ENCODE assay signal across 9 mouse cellular contexts in genomic region chr11:55032286-55032685, GRCm38 (mm10). TPM values are rescaled to one million over a fixed set of nuclear protein-coding genes. Genes with fewer than 3 reads are reported as not detected.
A peak's percentile ranks its signal among the peaks of the same experiment; 100 is the strongest.
DNase-seq lines count a peak whose midpoint lies in the region; ATAC-seq and TF ChIP-seq lines count a peak whose summit lies in the region.
"Had no signal": no experiment of that assay in that cellular context is flagged by ENCODE, and none has a peak within 500 bp of the region (broad histone marks: within the 10 kb centered on the region; RNA-seq: fewer than 3 reads in every experiment).

No protein-coding gene starts in this region.

- peak overlapping the region; percentile 91 for H3K4me2 ChIP-seq in kidney, postnatal 0 days (ENCODE audit: low read length)
- H3K4me2 ChIP-seq in hindbrain, postnatal 0 days (ENCODE audit: low read depth, low read length): peak overlapping the region; percentile 98
- peak overlapping the region; percentile 100 for H3K4me2 ChIP-seq in midbrain, postnatal 0 days (ENCODE audit: low read depth, low read length, poor library complexity, severe bottlenecking)

- H3K4me1 ChIP-seq in kidney, postnatal 0 days (replicated peaks; ENCODE audit: insufficient read depth, low read length): peaks cover 22% of the 10 kb centered on the region
- H3K4me1 ChIP-seq in embryonic facial prominence, embryonic 10.5 days: peaks cover 46% of the 10 kb centered on the region
- peaks cover 14% of the 10 kb centered on the region for H3K4me1 ChIP-seq in hindbrain, postnatal 0 days (ENCODE audit: insufficient read depth, low read length)
- H3K4me1 ChIP-seq in midbrain, postnatal 0 days (ENCODE audit: insufficient read depth, low read length): no peaks in the 10 kb centered on the region; the same call in 1 of the 2 replicates

- no peak for ATAC-seq in kidney, postnatal 0 days (replicated peaks; ENCODE audit: low FRiP score, low read depth)
- no peak for ATAC-seq in hindbrain, postnatal 0 days
- no peak for ATAC-seq in midbrain, postnatal 0 days (ENCODE audit: low FRiP score)

- H3K27ac ChIP-seq in kidney, postnatal 0 days: peak overlapping the region; percentile 80
- H3K27ac ChIP-seq in embryonic facial prominence, embryonic 10.5 days (replicated peaks): peak overlapping the region; percentile 82
- peak overlapping the region; percentile 49; the same call in 1 of the 2 replicates for H3K27ac ChIP-seq in hindbrain, postnatal 0 days
- H3K27ac ChIP-seq in midbrain, postnatal 0 days (ENCODE audit: low read depth, low read length): 0 out of 2 replicates have a peak overlapping the region, but pooled peaks have one; percentile 32

- no peaks in the 10 kb centered on the region for H3K36me3 ChIP-seq in kidney, postnatal 0 days (ENCODE audit: insufficient read depth, low read length)
- H3K36me3 ChIP-seq in embryonic facial prominence, embryonic 10.5 days (replicated peaks): no peaks in the 10 kb centered on the region
- H3K36me3 ChIP-seq in hindbrain, postnatal 0 days (ENCODE audit: insufficient read depth, low read length): no peaks in the 10 kb centered on the region
- H3K36me3 ChIP-seq in midbrain, postnatal 0 days (ENCODE audit: insufficient read depth, low read length): no peaks in the 10 kb centered on the region

- no peaks in the 10 kb centered on the region for H3K9me3 ChIP-seq in kidney, postnatal 0 days (replicated peaks; ENCODE audit: low read length)
- no peaks in the 10 kb centered on the region for H3K9me3 ChIP-seq in embryonic facial prominence, embryonic 10.5 days
- no peaks in the 10 kb centered on the region for H3K9me3 ChIP-seq in hindbrain, postnatal 0 days (ENCODE audit: low read length)
- H3K9me3 ChIP-seq in midbrain, postnatal 0 days (ENCODE audit: low read length): no peaks in the 10 kb centered on the region

- TF ChIP-seq CTCF in kidney, postnatal 0 days (IDR thresholded peaks at IDR 0.05; ENCODE audit: low read depth): no peak
- no peak for TF ChIP-seq CTCF in hindbrain, postnatal 0 days (IDR thresholded peaks at IDR 0.05; ENCODE audit: low read depth)
- TF ChIP-seq CTCF in midbrain, postnatal 0 days (IDR thresholded peaks at IDR 0.05): no peak

- peak overlapping the region; percentile 71 for H3K9ac ChIP-seq in kidney, postnatal 0 days (ENCODE audit: low read depth, low read length)
- H3K9ac ChIP-seq in hindbrain, postnatal 0 days (replicated peaks; ENCODE audit: low read length): peak overlapping the region; percentile 9; the same call in 1 of the 2 replicates
- H3K9ac ChIP-seq in midbrain, postnatal 0 days (replicated peaks; ENCODE audit: low read length, poor library complexity, severe bottlenecking): no peak overlapping the region

- whole genome bisulfite sequencing in kidney, postnatal 0 days: 15% methylated on average over 5 of the region's 5 CpGs
- 22% methylated on average over 5 of the region's 5 CpGs for WGBS in embryonic facial prominence, embryonic 10.5 days
- 27% methylated on average over 5 of the region's 5 CpGs for WGBS in hindbrain, postnatal 0 days
- 31% methylated on average over 5 of the region's 5 CpGs for WGBS in midbrain, postnatal 0 days

- H3K27me3 ChIP-seq in kidney, postnatal 0 days (ENCODE audit: insufficient read depth, low read length): no peaks in the 10 kb centered on the region
- H3K27me3 ChIP-seq in embryonic facial prominence, embryonic 10.5 days (replicated peaks; ENCODE audit: low read depth, poor library complexity, severe bottlenecking): peaks cover 40% of the 10 kb centered on the region
- H3K27me3 ChIP-seq in hindbrain, postnatal 0 days (ENCODE audit: insufficient read depth, low read length): no peaks in the 10 kb centered on the region
- no peaks in the 10 kb centered on the region for H3K27me3 ChIP-seq in midbrain, postnatal 0 days (ENCODE audit: insufficient read depth, low read length)

- peak overlapping the region; percentile 59 for H3K4me3 ChIP-seq in kidney, postnatal 0 days (replicated peaks; ENCODE audit: low read depth, low read length)
- H3K4me3 ChIP-seq in embryonic facial prominence, embryonic 10.5 days: peak overlapping the region; percentile 74
- H3K4me3 ChIP-seq in hindbrain, postnatal 0 days (ENCODE audit: low read length): peak overlapping the region; percentile 58
- peak overlapping the region; percentile 51 for H3K4me3 ChIP-seq in midbrain, postnatal 0 days (ENCODE audit: low read depth, low read length)

- no peak for DNase-seq in kidney, postnatal 0 days (ENCODE audit: low spot score)
- no peak for DNase-seq in kidney, adult 18-20 months
- DNase-seq in embryonic facial prominence, embryonic 10.5 days (ENCODE audit: low spot score): no peak
- DNase-seq in hindbrain, postnatal 0 days (ENCODE audit: low spot score): no peak
- no peak for DNase-seq in midbrain, postnatal 0 days (ENCODE audit: low spot score)
- DNase-seq in frontal cortex, postnatal 36 days (ENCODE audit: low spot score in 2 of 2): no peak
- DNase-seq in adrenal gland, adult (ENCODE audit: inconsistent age in 2 of 2, low spot score in 1 of 2): no peak
- no peak for DNase-seq in adrenal gland, postnatal 14 days
- DNase-seq: adrenal gland, adult 2 months had no signal

RNA-seq across cellular contexts. Expression of gene Anxa6, which starts 1.0 kb away (rescaled TPM):
- 146 and 176 TPM in 2 replicates for polyA plus RNA-seq in kidney, postnatal 0 days (2015; fragmentation: Nextera tagmentation; extraction: Ambion mirVana)
- polyA plus RNA-seq in embryonic facial prominence, embryonic 10.5 days (2016; fragmentation: Nextera tagmentation; extraction: Ambion mirVana): 56.5 and 66.7 TPM in 2 replicates
- total RNA-seq in hindbrain, postnatal 0 days (2014; rRNA removed): 83.2 and 86.0 TPM in 2 replicates
- polyA plus RNA-seq in hindbrain, postnatal 0 days (2015; fragmentation: Nextera tagmentation; extraction: Ambion mirVana): 71.3 and 74.8 TPM in 2 replicates
- 48.2 and 51.5 TPM in 2 replicates for total RNA-seq in midbrain, postnatal 0 days (2014; rRNA removed)
- polyA plus RNA-seq in midbrain, postnatal 0 days (2015; fragmentation: Nextera tagmentation; extraction: Ambion mirVana): 37.6 and 39.3 TPM in 2 replicates
- total RNA-seq in adrenal gland, postnatal 14 days (2021): 146 and 152 TPM in 2 replicates

RNA-seq across cellular contexts. Expression of gene Ccdc69, which starts 45.6 kb away (rescaled TPM):
- 2.4 and 2.5 TPM in 2 replicates for polyA plus RNA-seq in kidney, postnatal 0 days (2015; fragmentation: Nextera tagmentation; extraction: Ambion mirVana)
- polyA plus RNA-seq in embryonic facial prominence, embryonic 10.5 days (2016; fragmentation: Nextera tagmentation; extraction: Ambion mirVana): 0.47 and 0.49 TPM in 2 replicates
- 0.65 TPM in 1 of 2 replicates, not detected in the other for total RNA-seq in hindbrain, postnatal 0 days (2014; rRNA removed)
- polyA plus RNA-seq in hindbrain, postnatal 0 days (2015; fragmentation: Nextera tagmentation; extraction: Ambion mirVana): 0.56 and 0.78 TPM in 2 replicates
- total RNA-seq in midbrain, postnatal 0 days (2014; rRNA removed): 0.33 and 2.2 TPM in 2 replicates
- polyA plus RNA-seq in midbrain, postnatal 0 days (2015; fragmentation: Nextera tagmentation; extraction: Ambion mirVana): 0.39 and 0.52 TPM in 2 replicates
- 8.3 and 12.2 TPM in 2 replicates for total RNA-seq in adrenal gland, postnatal 14 days (2021)

Comparison
In these comparisons a context has a peak if more than half of its experiments do, and no peak if none do; other contexts are left out.
1. H3K27ac ChIP-seq: peak in every context shown above with its lines; median percentile 82 in embryonic facial prominence, embryonic 10.5 days; 80 in kidney, postnatal 0 days; 49 in hindbrain, postnatal 0 days; 32 in midbrain, postnatal 0 days.